Mouse (Mus musculus): ENCODE measurements around the gene Crybg1.

GRCm38 (mm10) chr10:43980080-43980479, 168.6 kb downstream of the Crybg1 start:
- TF ChIP-seq ZC3H11A (IDR thresholded peaks at IDR 0.05; ENCODE audit: borderline replicate concordance, low read depth, low read length) (no peak), CHD2 (IDR thresholded peaks at IDR 0.05; ENCODE audit: low read depth, low read length) (no peak)
